Mouse (Mus musculus): ENCODE results near the gene Olfr810.

Olfr810 gene

GRCm38 (mm10) chr10:129794817-129795216 lies at the start of gene Olfr810:
Olfr810 (minus strand) TSS chr10:129794917.
- DNase-seq (ENCODE audit: extremely low spot score, low spot score): no peak

- no peak for DNase-seq (ENCODE audit: extremely low spot score, low spot score)
Observed at GRCm38 (mm10) chr10:129804296-129804695, 9.6 kb upstream of the Olfr810 start, which contains the start of gene Olfr811. Olfr811 (minus strand) TSS chr10:129804396.

DNA sequence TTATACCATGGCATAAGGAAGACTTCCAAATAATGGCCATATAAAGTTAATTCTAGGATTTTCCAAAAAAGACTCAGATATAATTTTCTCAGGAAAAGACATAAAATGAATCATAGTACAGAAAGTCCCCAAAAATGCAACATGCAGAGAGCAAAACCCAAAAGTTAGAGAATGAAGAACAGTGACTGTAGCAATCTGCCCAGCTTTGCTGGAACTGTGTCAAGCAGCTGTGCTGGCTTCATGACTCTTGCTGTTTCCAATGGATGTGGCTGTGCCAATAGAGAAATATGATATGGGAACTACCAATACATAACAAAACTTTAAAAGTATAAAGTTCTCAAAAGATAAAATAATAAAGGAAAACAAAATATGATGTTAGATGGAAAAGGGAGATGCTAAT lies 16.6 kb downstream of the Olfr810 start:
- DNase-seq (ENCODE audit: extremely low spot score, low spot score): no peak

DNA sequence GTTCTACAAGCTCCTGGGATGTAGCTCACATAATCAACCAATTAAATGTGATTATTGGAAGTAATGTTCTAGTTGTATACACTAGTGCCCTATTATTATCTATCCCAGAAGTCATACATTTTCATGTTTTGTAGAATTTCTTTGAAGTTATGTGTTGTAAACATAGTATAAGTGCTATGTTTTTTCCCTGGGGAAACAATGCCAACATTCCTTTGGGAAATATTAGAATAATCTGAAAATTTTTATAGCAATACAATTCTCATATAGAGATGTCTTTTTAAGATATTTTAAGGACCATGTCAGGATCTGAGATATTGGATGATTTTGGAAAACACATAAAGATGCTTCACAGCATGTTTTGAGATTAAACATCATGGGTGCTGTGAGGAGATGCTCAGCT lies 20.4 kb downstream of the Olfr810 start, which contains the start of gene Olfr809:
Gene Olfr809, plus strand, starts transcription at position 301 of the 400 bp plus-strand sequence.
- no peak for DNase-seq (ENCODE audit: extremely low spot score, low spot score)

DNA sequence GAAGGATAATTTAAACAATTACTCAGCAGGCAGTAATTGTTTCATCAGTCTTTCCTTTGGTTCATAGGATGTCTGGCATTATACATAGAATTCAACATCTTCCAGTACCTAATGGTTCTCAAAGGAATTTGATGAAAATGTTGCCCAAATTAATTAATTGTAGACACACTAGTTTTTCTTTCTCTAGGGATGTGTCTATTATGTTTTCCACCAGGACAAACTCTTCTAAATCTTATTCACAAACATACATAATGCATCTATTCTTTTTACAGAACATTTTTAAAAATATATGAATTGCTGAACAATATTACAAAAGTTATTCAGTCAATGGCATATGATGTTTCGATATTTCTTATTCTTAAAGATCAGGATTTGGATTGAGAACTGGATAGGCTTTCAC lies 29.5 kb downstream of the Olfr810 start, which contains the start of gene Olfr808:
Gene Olfr808, plus strand, starts transcription at position 301 of the 400 bp plus-strand sequence.
- DNase-seq (ENCODE audit: extremely low spot score, low spot score): no peak

DNA sequence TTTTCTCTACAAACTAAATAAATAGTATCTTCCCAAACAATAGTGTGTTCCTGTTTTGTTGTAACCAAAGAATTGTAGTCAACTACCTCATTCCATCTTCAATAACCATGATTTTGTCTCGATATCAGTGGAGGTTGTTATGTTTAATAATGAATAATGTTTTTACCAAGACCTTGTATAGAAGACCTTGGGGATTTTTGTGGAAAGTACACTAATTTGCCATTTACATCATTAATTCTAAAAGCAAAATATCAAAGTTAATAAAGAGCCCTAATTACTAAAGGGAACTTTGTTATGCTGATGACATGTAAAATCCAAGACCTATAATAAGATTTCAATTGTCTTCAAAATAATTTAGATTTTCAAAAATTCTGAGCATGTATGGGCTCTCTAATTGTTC lies 37.0 kb downstream of the Olfr810 start, which contains the start of gene Olfr807:
Gene Olfr807, minus strand, starts transcription at position 101 of the 400 bp plus-strand sequence.
- no peak for DNase-seq (ENCODE audit: extremely low spot score, low spot score)

DNA sequence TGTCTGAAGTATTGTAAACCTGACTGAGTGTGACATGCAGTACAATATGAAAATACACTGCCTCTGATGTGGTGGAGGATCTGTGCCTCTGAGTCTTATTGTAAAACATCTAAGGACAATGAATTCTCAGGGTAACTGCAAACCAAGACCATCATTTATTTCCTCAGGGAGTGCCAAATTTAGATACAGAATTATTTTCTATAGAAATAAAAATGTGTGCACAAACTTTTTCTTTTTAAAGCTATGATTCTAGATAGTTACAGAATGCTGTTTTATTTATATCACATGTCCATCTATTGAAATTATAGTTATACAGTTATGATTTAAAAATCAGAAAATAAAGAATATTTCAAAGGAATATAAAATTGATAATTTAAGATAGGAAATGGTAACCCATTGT lies 52.9 kb downstream of the Olfr810 start, which contains the start of gene Olfr806:
Gene Olfr806, minus strand, starts transcription at position 101 of the 400 bp plus-strand sequence.
- no peak for DNase-seq (ENCODE audit: extremely low spot score, low spot score)
